Mouse (Mus musculus): ENCODE results near the gene Epha3. TPM values are rescaled to one million over a fixed set of nuclear protein-coding genes. Genes with fewer than 3 reads are reported as not detected.
A peak's percentile ranks its signal among the peaks of the same experiment; 100 is the strongest.

Gene Epha3
- polyA plus RNA-seq, 1 experiment from 2014 or later: 57.1 TPM

DNA sequence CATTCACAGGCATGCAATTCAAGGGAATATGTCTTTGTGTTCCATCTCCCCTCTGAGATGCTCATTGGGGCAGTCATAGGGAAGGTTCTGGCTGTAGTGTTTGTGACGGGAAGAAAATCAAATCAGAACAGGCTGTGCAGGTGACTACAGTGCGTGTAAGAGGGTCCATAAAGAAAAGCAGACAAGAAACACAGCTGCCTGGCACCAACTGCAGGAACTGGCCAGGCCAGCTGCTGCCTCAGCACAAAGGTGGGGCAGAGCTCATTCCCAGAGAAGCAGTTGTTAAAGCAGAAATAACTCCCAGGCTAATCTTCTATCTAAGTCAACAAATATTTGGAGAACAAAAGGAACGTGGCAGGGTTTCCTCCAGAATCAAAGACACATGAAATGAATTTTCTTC, 222.4 kb downstream of the Epha3 start:
- ATAC-seq (ENCODE audit: low FRiP score, low read depth): no peak; the same call in 1 of the 2 replicates

DNA sequence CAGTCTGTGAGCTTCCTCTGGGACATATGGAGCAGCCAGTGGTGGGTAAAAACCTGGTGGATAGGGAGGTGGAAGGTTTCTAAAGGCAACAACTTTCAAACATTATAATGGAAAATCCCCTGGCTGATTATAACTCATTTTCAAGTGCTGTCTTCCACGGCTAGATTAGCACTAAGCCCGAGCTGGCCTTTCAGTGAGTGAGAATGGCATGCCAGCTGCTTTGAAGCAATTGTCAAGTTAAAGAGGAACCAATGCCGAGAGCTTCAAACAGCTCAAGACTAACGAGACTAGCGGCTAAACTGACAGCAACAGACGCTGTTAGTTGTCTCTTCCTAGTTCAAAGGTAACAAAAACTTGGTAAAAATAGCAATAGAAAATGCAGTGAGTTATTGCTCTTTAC, 225.3 kb downstream of the Epha3 start:
- ATAC-seq (ENCODE audit: low FRiP score, low read depth): no peak
- no peaks in the 10 kb centered on the region for H3K9me3 ChIP-seq

More for the DNA sequence above, 222.4 kb downstream of the Epha3 start:
- no peak overlapping the region for H3K4me2 ChIP-seq (replicated peaks)
- H3K27me3 ChIP-seq (replicated peaks): no peaks in the 10 kb centered on the region
- H3K9me3 ChIP-seq: no peaks in the 10 kb centered on the region
- 64% methylated on average over 3 of the region's 3 CpGs for WGBS
- H3K9ac ChIP-seq: no peak overlapping the region
- H3K4me3 ChIP-seq: no peak overlapping the region
- H3K36me3 ChIP-seq: no peaks in the 10 kb centered on the region
- H3K4me1 ChIP-seq: no peaks in the 10 kb centered on the region
- no peak overlapping the region for H3K27ac ChIP-seq

DNA sequence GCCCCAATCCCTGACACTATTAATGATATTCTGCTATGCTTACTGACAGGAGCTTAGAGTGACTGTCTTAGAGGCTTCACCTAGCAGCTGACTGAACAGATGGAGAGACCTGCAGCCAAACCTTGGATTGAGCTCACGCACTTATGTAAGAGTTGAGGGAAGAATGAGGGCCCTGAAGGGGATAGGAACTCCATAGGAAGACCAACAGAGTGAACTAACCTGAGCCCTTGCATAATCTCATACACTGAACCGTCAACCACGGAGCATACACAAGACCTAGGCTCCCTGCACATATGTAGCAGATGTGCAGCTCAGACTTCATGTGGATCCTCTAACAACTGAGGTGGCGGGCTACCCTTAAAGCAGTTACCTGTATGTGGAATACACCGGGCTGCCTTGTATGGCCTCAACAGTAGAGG, 230.2 kb downstream of the Epha3 start:
- ATAC-seq (ENCODE audit: low FRiP score, low read depth): no peak
- Histone ChIP-seq H3K4me3 (no peak overlapping the region), H3K9ac (no peak overlapping the region), H3K4me2 (replicated peaks) (no peak overlapping the region), H3K9me3 (no peaks in the 10 kb centered on the region), H3K27ac (no peak overlapping the region), H3K36me3 (no peaks in the 10 kb centered on the region), H3K4me1 (no peaks in the 10 kb centered on the region), H3K27me3 (replicated peaks) (no peaks in the 10 kb centered on the region)
- 92% methylated on average over 5 of the region's 5 CpGs for WGBS

More for the DNA sequence above, 225.3 kb downstream of the Epha3 start:
- no peaks in the 10 kb centered on the region for H3K4me1 ChIP-seq
- no peak overlapping the region for H3K27ac ChIP-seq
- H3K4me3 ChIP-seq: no peak overlapping the region
- H3K27me3 ChIP-seq (replicated peaks): no peaks in the 10 kb centered on the region
- H3K36me3 ChIP-seq: no peaks in the 10 kb centered on the region
- no peak overlapping the region for H3K9ac ChIP-seq
- no peak overlapping the region for H3K4me2 ChIP-seq (replicated peaks)
- 17% methylated on average over 6 of the region's 6 CpGs for WGBS

DNA sequence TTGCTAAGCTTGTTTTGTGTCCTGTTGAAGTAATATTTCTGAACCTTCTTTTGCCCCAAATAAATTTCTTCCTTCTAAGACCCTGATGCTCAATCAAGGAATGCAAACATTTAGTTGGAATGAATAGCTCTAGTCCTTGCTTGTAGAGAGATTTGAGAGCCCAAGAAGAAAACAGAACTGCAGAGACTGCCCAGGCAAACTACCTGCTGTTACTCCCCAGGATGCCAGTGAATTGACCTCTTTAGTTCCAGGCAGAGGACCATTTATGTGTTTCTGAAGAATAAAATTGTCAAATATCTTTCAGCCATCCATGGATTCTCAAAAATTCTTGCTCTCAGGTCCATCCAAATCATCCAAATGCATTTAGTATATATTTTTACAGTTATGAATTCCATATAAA, 238.7 kb downstream of the Epha3 start:
- H3K9me3 ChIP-seq: no peaks in the 10 kb centered on the region
- no peak for ATAC-seq (ENCODE audit: low FRiP score, low read depth)
- H3K36me3 ChIP-seq: no peaks in the 10 kb centered on the region
- no peak overlapping the region for H3K9ac ChIP-seq
- no peaks in the 10 kb centered on the region for H3K4me1 ChIP-seq
- H3K4me3 ChIP-seq: no peak overlapping the region
- H3K27me3 ChIP-seq (replicated peaks): no peaks in the 10 kb centered on the region
- H3K4me2 ChIP-seq (replicated peaks): no peak overlapping the region
- no peak overlapping the region for H3K27ac ChIP-seq

DNA sequence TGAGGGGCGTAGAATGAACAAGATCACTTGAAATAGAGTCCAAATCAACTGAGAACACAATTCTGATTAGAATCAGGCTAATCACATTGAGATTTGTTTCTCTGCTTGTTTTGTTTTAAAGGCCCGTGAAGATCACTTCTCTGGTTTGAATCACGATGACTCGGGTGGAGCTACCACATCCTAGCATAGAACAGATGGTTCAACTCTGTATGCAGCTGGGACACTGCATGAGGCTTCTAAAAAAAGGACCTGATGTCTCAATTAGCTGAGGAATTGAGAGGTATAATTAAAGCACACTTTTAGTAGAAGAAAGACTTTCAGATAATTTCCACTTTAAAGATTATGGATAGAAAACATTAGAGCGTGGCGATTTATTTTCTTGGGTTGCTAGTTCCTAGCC, 242.1 kb downstream of the Epha3 start:
- Histone ChIP-seq H3K9me3 (no peaks in the 10 kb centered on the region), H3K9ac (no peak overlapping the region), H3K4me2 (replicated peaks) (no peak overlapping the region), H3K4me3 (no peak overlapping the region), H3K27me3 (replicated peaks) (no peaks in the 10 kb centered on the region), H3K27ac (no peak overlapping the region), H3K36me3 (no peaks in the 10 kb centered on the region), H3K4me1 (no peaks in the 10 kb centered on the region)
- ATAC-seq (ENCODE audit: low FRiP score, low read depth): no peak
- 67% methylated on average over 6 of the region's 6 CpGs for WGBS

DNA sequence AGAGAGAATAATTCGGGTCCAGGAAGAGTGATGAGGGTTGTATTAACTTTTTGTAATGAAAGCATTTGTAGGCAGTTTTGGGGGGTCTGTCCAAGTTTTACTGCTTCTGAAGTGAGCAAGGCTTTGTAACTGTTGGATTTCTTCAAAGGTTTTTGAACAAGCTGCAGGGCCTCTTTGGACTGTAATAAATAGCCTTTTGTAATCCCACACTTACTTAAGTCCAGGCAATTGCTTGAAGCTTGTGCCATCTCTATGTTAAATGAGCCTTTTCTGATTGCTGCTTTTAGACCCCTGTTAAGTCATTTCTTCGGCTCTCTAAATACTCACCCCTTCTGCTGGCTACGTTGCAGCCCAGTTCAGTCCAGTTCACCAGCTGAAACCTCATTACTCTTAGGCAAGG, 248.6 kb downstream of the Epha3 start:
- Histone ChIP-seq H3K4me1 (no peaks in the 10 kb centered on the region), H3K36me3 (no peaks in the 10 kb centered on the region), H3K9me3 (no peaks in the 10 kb centered on the region), H3K27me3 (replicated peaks) (no peaks in the 10 kb centered on the region), H3K4me3 (no peak overlapping the region), H3K27ac (no peak overlapping the region), H3K9ac (no peak overlapping the region), H3K4me2 (replicated peaks) (no peak overlapping the region)
- ATAC-seq (ENCODE audit: low FRiP score, low read depth): no peak
- WGBS: 6% methylated on average over 3 of the region's 3 CpGs

DNA sequence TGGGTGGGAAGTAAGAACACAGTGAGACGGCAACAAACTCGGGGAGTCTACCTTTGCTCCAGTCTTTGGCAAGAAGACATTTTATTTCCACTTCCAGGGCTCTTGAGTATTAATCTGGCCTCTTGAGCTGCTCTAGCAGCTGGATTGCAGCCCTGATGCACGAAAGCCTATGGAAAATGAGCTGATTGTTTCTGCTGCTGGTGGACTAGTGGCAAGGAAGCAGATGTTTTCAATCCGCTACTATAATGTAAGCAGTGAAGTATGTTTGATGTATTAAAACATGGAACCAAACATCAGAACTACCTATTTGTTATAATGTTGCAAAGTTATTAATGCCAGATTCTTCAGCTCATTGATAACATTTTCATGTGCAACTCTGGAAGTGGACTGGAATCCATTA, 251.0 kb downstream of the Epha3 start:
- Histone ChIP-seq H3K4me2 (replicated peaks) (no peak overlapping the region), H3K4me3 (no peak overlapping the region), H3K27ac (no peak overlapping the region), H3K4me1 (no peaks in the 10 kb centered on the region), H3K27me3 (replicated peaks) (no peaks in the 10 kb centered on the region), H3K9ac (no peak overlapping the region), H3K36me3 (no peaks in the 10 kb centered on the region), H3K9me3 (no peaks in the 10 kb centered on the region)
- no peak for ATAC-seq (ENCODE audit: low FRiP score, low read depth)
- 89% methylated on average over 4 of the region's 4 CpGs for WGBS

DNA sequence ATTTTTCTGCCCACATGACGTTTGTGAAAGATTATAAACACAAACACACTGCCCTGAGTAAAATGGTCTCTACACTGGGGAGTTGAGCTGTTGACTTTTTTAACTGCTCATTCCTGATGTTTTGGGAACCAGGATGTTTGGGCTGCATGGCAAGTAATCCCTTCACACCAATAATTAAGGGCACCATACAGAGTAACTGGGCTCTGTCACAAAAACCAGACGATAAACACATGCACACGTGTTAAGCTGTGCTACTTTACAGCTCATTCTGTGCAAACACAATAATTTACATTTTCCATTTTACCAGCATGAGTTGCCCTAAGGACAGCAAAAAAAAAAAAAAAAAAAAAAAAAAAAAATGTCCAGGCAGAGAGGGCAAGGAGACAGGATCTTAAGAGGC, 263.7 kb downstream of the Epha3 start:
- ATAC-seq (ENCODE audit: low FRiP score, low read depth): no peak
- H3K9ac ChIP-seq: no peak overlapping the region
- H3K4me1 ChIP-seq: no peaks in the 10 kb centered on the region

DNA sequence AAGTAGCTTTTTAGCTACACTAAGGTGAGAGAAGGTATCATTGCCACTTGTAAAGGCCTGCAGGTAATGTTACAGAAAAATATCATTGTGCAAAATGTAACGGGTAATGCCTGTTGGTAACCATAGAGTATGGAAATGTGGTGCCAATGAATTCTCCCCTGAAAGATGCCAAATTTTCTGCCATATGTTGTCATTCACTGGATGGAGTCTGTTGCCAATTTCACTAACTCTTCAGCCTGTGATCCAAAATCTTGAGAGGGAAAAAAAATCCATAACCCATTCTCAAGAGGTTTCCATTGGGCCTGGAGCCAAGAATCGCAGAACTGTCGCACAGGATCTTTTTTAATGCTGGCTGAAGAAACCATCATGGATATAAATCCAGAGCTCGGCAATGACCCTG, 269.3 kb downstream of the Epha3 start:
- no peak for ATAC-seq (ENCODE audit: low FRiP score, low read depth)
- Histone ChIP-seq H3K4me2 (replicated peaks) (no peak overlapping the region), H3K4me1 (no peaks in the 10 kb centered on the region), H3K27me3 (replicated peaks) (no peaks in the 10 kb centered on the region), H3K27ac (no peak overlapping the region), H3K36me3 (peaks cover 6% of the 10 kb centered on the region; the same call in 1 of the 2 replicates), H3K4me3 (no peak overlapping the region), H3K9me3 (no peaks in the 10 kb centered on the region), H3K9ac (no peak overlapping the region)
- WGBS: 86% methylated on average over 4 of the region's 4 CpGs

More for the DNA sequence above, 263.7 kb downstream of the Epha3 start:
- Histone ChIP-seq H3K27me3 (replicated peaks) (no peaks in the 10 kb centered on the region), H3K4me3 (no peak overlapping the region), H3K36me3 (peaks cover 5% of the 10 kb centered on the region; the same call in 1 of the 2 replicates), H3K9me3 (no peaks in the 10 kb centered on the region), H3K4me2 (replicated peaks) (no peak overlapping the region), H3K27ac (no peak overlapping the region)
- 60% methylated on average over 3 of the region's 3 CpGs for WGBS

DNA sequence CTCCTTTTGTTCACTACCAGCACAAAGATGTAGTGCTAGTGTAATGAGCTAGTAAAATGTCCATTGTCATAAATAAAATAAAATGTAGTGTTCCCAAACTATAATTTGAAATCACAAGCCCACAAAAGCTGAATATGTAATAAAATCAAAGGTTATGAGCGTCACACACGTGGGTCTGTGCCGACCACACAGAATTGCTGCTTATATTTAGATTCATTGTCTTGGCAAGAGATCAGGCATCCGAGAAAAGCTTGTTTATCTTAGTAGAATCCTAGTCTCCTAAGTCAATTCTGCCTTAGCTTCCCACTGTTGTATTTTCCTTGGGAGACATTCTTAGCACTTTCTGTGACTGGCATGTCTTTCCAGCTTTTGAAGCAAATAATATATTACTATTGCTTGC, 294.2 kb downstream of the Epha3 start:
- H3K4me3 ChIP-seq: no peak overlapping the region
- ATAC-seq (ENCODE audit: low FRiP score, low read depth): no peak
- no peak overlapping the region for H3K9ac ChIP-seq
- WGBS: 67% methylated on average over 4 of the region's 4 CpGs
- no peak overlapping the region for H3K4me2 ChIP-seq (replicated peaks)
- H3K36me3 ChIP-seq: 0 out of 2 replicates have a peak, but pooled peaks cover 4% of the 10 kb centered on the region
- no peak overlapping the region for H3K27ac ChIP-seq
- no peaks in the 10 kb centered on the region for H3K27me3 ChIP-seq (replicated peaks)
- H3K9me3 ChIP-seq: no peaks in the 10 kb centered on the region
- H3K4me1 ChIP-seq: no peaks in the 10 kb centered on the region

DNA sequence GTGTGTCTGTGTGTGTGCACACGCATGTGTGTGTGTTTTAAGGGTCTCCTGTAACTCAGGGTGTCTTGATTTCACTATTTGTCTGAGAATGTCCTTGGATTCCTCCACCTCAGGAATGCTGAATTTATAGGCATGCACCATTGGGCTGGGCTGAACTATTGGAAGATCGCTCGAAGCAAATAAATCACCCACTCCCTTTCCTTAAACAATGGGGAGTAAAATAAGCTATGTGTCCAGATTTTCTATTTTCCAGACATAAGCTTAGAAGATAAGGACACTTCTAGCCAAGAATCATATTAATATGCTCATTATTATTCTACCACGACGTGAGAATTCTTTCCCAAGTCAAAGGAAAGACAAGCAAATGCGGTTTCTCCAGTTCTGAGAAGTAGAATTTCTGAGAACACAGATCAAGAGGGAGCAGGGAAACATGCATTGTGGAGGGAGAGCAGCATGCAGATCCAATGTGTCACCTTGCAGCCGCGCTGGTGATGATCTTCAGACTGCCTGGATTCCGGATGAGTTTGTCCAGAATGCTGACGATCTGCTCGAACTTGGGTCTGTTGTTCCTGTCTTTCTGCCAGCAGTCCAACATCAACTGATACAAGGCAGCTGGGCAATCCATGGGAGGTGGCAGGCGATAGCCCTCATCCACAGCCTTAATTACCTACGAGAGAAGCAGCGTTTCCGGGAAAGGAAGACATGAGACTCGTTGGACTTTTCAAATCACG, 297.7 kb downstream of the Epha3 start:
- no peaks in the 10 kb centered on the region for H3K9me3 ChIP-seq
- no peak for ATAC-seq (ENCODE audit: low FRiP score, low read depth)
- no peaks in the 10 kb centered on the region for H3K27me3 ChIP-seq (replicated peaks)
- no peak overlapping the region for H3K4me3 ChIP-seq
- no peaks in the 10 kb centered on the region for H3K4me1 ChIP-seq
- no peak overlapping the region for H3K27ac ChIP-seq
- H3K36me3 ChIP-seq: 0 out of 2 replicates have a peak, but pooled peaks cover 4% of the 10 kb centered on the region
- WGBS: 83% methylated on average over 17 of the region's 17 CpGs
- no peak overlapping the region for H3K9ac ChIP-seq
- H3K4me2 ChIP-seq (replicated peaks): no peak overlapping the region

DNA sequence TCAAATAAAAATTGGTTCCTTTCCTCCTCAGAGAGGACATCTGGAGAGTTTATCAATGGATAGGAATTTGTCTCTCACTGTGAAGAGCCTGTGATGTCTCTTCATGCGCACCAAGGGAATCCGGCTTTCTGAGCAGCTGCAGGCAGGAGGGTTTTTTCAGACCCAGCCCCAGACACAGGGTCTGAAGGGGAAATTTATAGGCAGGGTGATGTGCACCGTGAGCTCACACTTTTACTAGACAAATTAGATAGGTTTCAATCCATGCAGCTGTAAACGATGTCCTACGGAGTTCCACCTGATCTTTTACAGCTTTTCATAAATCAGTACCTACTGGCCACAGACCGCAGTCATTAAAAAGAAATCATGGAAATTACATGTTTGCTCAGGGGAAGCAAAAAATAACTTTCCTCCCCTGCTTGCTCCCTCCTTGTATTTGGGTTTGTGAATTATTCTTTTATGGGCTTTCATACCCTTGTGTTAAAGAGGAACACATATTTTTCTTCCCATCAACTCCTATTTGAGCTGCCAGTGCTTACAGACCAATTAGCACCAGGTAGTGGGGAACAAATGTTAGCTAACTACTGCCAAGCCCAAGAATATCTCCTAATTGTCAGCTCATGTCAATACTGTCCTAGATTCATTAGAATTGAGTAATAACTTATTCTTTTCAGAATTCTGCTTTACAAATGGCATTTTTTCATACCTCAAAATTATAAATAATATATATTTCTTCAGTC, 307.4 kb downstream of the Epha3 start:
- ATAC-seq (ENCODE audit: low FRiP score, low read depth): peak; percentile 77
- H3K27ac ChIP-seq: no peak overlapping the region
- no peaks in the 10 kb centered on the region for H3K27me3 ChIP-seq (replicated peaks)
- H3K4me1 ChIP-seq: no peaks in the 10 kb centered on the region
- no peaks in the 10 kb centered on the region for H3K9me3 ChIP-seq
- H3K4me3 ChIP-seq: no peak overlapping the region
- H3K36me3 ChIP-seq: 0 out of 2 replicates have a peak, but pooled peaks cover 3% of the 10 kb centered on the region
- no peak overlapping the region for H3K9ac ChIP-seq
- 17% methylated on average over 6 of the region's 6 CpGs for WGBS
- H3K4me2 ChIP-seq (replicated peaks): no peak overlapping the region

All from neural tube, embryonic 12.5 days (tissue).